Mouse (Mus musculus) urinary bladder, postnatal 25 days (tissue): Measurements from ENCODE around the gene Atp6v0e2.

Experiments used
- DNase-seq: peaks from one replicate; pipeline ENCODE4 v3.0.0; 2022; ENCODE audit warnings: low spot score

Atp6v0e2 gene

DNA sequence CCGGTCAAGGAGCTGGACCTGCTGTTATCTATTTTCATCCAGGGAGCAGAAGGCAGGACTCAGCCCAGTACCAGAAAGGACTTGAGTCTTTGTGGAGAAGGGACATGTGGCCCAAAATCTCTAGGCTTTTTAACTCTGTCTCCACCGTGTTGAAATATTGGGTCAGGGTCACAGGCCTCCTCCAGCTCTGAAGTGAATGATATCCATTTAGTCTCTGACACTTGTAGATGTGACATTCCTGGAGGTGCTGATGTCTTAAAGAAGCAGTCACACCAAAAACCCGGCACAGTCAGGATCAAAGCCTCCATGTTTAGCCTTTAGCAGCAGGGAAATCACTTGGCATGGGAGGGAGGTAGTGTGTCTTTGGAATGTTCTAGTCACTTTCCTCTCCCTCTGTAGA, 3.3 kb downstream of the Atp6v0e2 start:
- no peak for DNase-seq

DNA sequence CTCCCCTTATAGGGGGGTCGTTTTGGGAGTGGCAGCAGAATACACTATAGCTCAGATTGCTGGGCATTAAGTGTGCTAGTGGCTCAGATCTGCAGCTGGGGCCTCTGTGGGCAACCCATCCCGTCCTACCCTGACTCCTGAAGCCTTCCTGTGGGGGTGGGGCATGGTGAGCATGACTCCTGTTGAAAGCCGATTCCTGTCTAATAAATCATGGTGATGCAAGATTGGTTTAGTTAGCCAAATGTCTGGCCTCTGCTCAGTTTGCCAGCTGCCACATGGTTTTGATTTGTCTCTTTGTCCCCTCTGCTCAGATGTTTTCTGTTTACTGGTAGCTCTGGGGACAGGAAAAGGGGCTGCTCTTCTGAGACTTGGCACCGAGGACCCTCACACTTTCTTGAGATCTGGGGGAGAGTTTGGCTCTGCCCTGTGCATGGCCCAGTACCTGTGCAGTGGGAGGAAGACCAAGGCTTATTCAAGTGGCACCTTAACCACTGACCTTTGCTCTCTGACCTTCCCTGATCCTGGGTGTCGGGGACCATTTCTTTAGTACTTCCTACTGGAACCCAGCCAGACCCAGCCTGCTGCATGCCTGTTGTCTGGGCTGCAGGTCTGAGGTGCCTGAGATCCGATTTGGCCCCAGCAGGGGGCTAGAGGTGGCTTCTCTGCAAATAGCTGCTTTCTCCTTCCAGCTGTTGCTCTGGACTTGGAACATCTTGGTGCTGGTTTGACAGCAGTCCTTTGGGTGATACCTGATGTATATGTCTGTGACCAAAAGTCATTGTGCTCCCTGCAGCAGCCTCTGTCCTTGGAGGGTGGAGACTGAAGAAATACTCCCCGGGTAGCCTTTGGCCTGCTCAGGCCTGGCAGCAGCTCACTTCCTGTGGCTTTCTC, 4.4 kb downstream of the Atp6v0e2 start:
- DNase-seq = peak; percentile 48

DNA sequence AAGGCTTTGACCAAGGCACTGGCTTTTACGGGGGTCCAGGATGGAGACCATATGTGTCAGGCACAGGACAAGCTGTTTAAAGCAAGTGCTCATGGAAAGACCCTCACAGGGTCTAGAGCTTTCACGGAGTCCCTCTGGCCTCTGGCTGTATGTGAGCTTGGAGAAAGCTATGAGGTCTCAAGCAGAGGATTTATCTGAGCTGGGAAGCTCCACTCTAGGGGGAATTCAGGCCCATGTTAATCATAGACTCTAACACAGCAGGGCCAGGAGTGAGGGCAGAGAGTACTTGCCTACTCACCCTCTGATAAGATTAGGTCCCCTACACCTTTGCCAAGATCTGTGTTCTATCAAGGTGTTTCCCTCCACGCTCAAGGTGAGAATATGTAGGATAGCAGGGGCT, 5.2 kb downstream of the Atp6v0e2 start:
- no peak for DNase-seq

DNA sequence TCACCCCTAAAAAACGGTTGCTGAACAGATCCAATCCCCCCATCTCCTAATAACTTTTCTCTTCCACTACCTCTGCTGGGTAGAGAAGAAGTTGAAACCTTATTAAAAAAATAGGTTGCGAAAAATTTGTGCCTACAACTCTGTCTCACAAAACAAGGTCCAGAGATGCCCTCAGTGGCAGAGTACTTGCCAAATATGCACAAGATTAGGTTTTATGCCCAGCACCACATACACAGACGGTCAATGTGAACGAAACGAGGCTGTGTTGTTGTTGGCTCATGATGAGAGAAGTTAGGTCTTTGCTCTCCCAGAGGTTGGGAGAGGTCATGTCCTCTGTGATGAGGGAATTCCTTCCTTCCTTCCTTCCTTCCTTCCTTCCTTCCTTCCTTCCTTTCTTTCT, 7.8 kb downstream of the Atp6v0e2 start:
- DNase-seq = no peak

DNA sequence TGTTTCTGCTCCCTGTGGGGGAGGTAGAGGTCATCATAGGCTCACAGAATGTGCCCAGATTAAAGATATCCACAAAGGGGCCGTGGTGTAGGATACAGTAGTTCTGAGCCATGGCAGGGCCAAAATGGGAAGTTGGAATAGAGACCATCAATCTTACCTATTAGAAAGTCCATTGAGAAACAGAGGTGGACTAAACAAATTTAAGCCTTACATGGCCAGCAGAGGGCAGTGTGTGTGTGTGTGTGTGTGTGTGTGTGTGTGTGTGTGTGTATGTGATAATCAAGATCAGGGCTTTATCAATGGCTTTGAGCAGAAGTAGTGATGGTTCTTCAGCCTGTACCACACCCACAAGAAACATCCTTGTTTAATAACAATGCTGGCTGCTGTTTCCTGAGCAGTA, 8.9 kb downstream of the Atp6v0e2 start:
- DNase-seq = no peak

DNA sequence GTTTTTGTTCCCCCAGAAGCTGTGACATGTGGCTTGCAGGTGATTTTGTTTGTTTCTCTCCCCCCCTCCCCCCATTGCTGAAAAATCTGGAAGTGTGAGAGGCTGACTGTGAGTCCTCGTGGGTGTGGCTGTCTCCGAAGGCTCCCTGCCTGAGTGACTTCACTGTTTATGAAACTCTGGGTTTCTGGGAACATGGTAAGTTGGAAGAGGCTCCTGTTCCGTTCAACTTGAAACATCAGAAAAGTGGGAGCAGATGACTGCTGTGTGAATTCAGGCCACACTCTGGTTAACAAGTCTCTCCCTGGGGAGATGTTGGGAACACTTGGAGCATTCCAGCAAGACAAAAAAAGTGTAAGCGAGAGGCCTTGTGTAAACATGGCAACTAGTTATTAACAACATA, 9.4 kb downstream of the Atp6v0e2 start:
- no peak for DNase-seq

DNA sequence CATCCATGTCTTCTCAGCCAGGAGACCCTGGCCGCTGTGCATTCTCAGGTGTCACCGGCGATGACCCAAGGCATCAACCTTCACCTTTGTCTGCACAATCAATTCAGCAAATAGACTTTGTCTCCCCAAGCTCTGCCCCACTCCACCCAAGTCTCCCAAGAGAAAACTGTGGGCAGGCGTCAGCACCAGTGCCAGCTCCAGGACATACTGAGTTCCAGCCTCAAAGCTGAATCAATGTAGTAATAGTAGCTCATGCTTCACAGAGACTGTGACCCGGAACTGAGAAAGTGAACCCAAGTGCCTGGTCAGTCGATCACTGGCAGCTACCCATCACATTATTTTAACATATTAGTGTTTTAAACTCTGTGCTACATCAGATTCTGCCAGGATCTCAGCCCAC, 10.9 kb downstream of the Atp6v0e2 start:
- DNase-seq = no peak

DNA sequence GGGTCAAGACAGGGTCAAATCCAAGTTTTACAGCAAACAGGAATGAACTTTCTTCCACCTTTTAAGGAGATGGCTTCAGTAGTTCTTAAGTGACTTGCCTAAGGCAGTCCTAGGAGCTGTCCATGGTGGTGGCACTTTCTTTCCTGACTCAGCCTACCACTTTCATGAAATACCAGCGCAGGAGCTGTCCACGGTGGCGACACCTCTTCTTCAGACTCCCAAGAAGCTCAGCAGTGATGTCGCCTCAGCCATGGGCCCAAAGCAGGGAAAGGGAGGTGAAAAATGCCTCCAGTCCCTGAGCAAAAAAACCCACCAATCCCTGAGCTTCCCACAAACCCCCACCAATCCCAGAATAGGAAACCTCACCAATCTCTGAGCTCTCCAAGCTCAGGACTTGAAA, 15.5 kb downstream of the Atp6v0e2 start:
- no peak for DNase-seq

DNA sequence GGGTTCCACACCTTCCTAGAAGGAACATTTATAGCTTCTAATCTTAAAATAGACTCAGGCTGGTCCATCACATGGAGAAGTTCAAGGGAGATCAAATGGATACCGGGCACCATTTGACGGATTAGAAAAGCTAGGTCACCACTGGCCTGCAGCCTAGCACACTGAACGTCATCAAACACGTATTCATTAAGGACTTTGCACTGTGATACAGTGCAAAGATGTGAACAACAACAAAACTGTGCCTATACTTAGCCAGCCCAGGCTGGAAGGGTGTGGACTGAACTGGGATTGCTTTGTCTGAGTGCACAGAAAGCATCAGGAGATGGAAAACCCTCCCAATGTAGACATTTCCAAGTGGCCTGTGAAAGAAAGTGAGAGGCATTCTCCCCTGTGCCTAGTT, 16.4 kb downstream of the Atp6v0e2 start:
- DNase-seq = no peak

DNA sequence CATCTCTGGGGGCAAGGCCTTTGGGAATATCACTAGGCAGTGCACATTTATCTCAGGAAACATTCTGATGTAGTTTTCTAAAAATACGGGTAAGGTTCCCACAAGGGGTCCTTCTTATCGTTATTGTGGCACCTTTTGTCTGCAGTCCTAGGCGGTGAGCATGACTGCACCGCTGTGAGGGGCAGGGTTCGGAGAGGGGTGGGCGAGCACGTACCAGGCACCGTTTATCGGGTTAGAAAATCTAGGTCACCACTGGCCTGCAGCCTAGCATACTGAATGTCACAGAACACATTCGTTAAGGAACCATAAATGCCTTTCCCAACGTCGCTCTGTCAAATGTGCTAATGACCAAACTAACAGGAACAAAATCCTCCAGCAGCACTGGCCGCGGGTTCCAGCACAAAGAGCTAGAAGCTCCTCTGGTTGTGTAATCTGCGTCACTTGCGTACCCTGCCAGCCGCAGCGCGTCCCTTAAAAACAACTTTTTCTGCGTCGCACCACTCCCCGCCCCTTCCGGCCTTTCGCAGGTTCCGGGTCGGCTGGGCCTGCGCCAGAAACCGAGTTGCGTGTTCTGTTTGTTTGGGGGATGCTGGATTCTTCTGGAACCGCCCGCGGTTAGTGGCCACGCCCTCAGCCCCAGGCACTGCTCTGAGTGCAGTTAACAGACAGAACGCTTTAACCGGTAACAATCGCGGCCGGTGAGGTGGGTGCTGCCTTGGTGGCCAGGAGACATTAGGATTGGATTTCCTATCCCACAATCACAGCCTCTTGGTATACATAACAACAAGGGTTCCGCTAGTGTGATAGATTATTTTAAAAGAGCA, 17.1 kb downstream of the Atp6v0e2 start, which contains the start of gene Lrrc61:
Gene Lrrc61 (plus strand): TSS at position 517 of the 824 bp plus-strand sequence.
- DNase-seq = peak; percentile 96

DNA sequence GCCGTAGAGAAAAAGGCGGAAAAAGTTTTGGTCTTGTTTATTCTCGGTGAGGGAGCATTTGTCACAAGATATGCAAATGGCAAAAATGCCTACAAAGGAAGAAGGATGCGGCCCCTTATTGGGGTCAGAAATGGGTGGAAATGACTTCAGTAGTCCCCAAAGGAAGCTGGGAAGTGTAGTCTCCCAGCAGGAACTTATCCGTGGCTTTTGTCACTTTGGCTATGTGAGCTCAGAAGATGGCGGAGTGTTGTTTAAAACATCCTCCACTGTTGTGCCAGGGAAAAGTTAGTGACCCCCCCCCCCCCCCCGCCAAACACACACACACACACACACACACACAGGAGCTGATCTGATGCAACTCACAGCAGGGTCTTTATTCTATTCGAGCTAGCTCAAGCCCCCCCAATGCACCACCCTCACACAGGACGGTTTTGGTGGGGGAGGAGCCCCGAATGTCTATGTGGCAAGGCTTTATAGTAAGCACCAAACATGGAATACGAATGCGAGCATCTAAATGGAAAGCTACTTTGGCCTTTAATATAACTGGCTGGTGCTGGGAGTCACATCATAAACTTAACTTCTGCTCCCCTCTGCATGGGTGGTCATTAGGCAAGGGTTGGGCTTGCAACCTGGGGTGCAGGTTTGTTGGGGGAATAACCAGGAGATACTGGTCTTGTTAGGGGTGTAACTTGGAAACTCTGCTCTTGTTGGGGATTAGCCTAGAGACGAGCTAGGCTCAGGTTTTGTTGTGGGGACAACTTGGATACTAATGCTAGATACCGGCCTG, 17.9 kb downstream of the Atp6v0e2 start:
- DNase-seq = no peak

DNA sequence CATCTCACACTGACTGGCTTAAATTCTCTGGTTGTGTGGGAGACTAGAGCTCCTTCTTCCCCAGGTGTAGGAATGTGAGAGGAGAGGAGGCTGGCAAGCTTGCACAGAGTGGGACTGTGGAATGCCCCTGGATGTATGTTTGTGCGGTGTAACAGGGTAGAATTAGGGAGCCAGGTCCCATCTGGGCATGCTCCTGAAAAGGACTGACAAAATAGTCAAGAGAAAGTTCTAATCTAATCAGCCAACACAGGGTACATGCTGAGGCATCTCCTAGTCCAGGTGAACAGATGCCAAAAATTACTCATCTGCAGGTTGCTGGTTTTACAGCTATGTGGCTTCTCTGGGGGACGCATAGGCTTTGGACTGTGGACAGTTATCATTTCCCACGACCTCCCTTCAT, 18.5 kb downstream of the Atp6v0e2 start:
- DNase-seq = no peak

DNA sequence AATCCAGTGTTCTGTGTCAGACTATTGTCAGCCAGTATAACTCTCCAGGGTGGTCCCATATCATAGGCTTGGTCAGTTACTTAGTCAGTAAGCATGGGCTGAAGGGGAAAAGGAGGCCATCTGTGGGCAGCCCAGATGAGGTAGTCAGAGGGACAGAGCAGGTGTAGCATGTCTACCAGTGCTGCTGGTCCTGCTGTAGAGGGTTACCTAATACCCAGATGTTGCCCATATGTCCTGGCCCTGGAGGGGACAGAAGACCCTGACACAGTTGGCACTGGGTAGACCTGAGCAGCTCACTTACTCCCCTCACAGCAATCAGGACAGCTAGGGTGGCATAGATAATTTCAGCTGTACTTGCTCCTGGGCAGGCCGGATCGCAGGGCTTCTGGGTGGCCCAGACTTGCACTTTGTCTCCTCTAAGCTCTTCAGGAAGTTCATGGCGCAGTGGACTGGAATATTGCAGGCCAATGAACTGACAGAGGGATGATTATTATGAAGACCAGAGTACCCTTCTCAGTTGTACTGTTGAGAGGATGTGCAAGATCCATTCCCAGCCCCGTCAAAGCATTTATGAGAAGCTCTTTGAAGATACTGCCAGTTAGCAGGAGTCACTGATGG, 28.4 kb downstream of the Atp6v0e2 start:
- DNase-seq = no peak

DNA sequence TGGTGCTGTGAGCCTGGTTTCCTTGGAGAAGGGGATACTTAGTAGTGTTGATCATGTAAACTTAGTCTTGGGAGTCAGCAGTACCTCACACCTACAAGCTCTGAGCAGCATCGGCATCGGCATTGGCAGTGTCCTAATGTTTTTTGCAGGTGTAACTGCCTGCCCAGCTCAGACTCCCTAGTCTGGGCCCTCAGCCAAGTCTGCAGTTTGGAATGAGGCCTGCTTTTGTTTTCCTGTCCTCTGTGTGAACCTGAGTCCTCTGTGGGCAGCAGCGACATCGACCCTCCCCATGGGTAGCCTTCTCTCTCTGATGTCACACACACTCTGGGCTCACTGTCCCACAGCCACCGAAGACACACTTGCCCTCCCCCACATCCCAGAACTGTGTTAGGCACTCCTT, 28.9 kb downstream of the Atp6v0e2 start:
- DNase-seq = no peak

DNA sequence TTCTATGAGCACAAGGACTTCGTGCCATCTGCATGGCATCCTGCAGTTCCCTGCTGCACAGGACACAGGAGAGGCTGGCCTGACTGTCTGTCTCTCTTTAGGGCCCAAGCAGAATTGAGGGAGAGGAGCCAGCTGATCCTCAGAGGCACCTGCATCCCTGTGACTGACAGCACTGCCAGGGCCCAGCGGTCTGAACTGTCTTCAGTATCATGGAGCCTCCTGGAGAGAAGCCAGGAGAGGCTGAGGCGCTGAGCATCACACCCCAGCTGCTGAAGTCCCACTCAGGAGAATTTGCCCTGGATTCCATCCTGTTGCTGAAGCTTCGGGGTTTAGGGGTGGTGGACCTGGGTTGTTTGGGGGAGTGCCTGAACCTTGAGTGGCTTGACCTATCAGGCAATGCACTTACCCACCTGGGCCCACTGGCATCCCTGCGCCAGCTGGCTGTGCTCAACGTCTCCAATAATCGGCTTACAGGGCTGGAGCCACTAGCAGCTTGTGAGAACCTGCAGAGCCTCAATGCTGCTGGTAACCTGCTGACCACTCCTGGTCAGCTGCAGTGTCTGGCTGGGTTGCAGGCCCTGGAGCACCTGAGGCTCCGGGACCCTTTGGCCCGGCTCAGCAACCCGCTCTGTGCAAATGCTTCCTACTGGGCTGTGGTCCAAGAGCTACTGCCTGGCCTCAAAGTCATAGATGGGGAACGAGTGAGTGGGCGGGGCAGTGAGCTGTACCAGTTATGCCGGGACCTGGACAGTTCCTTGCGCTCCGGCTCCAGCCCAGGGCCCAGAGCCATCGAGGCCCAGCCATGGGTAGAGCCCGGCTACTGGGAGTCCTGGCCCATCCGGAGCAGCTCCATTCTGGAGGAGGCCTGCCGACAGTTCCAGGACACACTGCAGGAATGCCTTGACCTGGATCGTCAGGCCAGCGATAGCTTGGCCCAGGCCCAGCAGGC, 30.9 kb downstream of the Atp6v0e2 start:
- DNase-seq = peak; percentile 24

DNA sequence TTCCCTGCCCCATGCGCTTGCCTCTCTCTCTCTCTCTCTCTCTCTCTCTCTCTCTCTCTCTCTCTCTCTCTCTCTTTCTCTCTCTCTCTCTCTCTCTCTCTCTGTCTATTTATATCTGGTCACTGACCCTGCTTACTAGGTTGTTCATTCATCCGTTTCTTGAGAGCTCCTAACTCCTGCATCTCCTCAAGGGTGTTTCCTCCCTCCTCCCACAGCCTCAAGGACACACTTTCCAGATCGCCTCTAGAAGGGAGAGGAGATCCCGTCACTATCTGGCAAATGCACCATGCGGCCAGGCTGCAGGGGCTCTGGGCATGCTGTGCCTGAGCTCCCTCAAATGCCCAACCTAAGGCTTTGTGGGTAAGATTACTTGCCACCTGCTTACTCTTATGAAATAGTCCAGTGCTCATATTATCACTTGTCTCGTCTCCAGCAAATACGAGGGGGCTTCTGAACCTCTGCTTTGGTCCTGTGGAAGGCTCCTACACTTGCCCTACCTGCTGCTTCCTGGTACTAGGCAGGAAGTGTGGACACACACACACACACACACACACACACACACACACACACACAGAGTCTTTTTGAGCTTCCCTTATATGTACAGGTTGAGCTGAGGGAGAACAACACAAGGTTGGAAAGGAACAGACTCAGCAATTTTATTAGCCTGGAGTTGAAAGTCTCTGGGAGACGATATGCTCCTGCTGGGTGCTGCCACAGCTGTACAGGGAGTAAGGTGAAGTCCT, 31.8 kb downstream of the Atp6v0e2 start:
- no peak for DNase-seq

DNA sequence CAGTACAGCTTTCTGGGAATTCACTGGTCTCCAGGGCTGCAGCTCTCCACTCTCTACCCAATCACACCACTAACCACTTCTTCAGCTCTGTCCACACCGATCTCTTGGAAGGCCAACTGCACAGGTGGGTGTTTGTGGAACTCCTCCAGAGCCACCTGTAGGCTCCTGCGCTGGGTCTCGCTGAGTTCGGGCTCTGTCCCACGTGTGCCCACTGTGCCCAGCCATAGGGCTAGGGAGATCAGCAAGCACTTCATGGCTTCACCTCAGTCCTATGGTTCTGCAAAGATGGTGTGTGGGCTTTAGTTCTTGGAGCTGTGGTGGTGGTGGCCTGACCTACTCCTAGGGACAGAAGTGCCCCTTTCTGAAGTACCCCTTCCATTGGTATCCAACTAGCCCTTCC, 34.6 kb downstream of the Atp6v0e2 start:
- DNase-seq = no peak

DNA sequence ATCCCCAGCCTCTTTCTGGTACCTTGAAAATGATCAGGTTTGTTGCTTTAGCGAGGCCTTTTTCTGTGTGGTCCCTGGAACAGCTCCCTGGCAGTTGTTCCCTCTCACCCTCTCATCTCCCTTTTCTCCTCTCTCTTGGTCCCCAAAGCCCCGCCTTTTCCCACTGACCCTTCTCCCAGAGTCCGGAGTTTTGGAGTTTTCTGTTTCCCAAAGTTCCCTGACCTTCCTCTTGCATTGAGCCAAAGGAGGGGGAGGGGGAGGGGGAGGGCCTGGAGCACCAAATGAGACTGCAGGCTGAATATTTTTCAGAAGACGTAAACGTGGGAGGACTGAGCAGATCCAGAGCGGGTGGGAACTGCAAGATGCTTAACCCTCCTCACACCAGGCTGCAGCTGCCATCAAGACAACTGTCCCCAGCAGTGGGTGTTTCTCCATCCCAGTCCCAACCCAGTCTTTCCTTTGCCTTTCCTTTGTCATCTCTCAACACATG, 35.2 kb downstream of the Atp6v0e2 start, which contains the start of gene Rarres2:
Gene Rarres2 (minus strand): TSS at position 218 of the 490 bp plus-strand sequence.
- no peak for DNase-seq

DNA sequence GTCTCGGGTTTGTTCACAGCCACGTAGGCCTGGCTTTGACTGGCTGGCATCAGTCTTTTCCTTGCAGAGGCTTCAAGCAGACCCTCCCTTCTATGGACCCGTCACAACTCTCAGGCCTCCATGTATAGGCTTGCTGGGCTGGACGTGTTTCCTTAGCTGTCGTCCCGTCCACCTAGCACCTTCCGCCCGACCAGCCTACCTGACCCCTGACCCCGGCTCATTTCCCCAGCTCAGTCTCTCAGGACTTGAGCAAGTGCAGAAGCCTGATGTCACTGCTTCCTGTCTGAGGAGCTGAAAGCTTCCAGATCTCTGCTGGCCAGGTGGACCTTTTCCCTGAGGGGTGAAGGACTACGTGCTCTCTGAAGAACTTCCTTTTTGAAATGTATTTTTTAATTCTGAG, 35.9 kb downstream of the Atp6v0e2 start:
- no peak for DNase-seq

DNA sequence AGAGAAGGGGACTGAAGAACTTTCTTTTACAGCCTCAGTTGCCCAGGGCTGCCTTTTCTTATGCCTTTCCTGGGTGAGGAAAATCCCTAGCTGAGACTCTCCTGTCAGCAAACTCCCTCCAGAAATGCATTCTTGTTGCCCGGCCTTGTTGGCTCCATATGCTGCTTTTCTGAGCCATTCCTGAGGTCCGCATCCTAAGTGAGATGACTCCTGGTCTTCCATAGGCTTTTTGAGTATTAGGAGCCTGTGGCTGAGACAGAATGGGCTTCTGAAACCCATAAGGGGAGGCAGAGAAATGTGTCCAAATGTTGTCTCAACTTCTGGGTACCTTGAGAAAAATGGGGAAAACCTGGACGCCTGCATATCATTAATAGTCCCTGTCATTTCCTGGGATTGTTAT, 36.6 kb downstream of the Atp6v0e2 start:
- no peak for DNase-seq
